Mouse (Mus musculus) spleen, adult 2 months (tissue): Measurements from ENCODE around the gene Esam. TPM values are rescaled to one million over a fixed set of nuclear protein-coding genes. Genes with fewer than 3 reads are reported as not detected.
A peak's percentile ranks its signal among the peaks of the same experiment; 100 is the strongest.

ENCODE experiments used
- DNase-seq, 2 experiments: peaks; one replicate each; pipeline versions ENCODE4 v3.0.0 to v3.0.0-alpha.2; 2012 to 2021; ENCODE audit warnings: low spot score in 2 of 2, low read depth in 1 of 2
- H3K27ac ChIP-seq: fragments of 200-500 bp; 2 replicates; pipeline ENCODE4 v1.5.1; 2012; ENCODE audit warnings: low read length, inconsistent platforms; ENCODE audit not compliant: insufficient read depth
- H3K27me3 ChIP-seq: fragments of 200-500 bp; 2 replicates; pipeline ENCODE4 v1.6.1; 2012; ENCODE audit warnings: mild to moderate bottlenecking, moderate library complexity, low read length, inconsistent platforms; ENCODE audit not compliant: control insufficient read depth, insufficient read depth
- H3K36me3 ChIP-seq: fragments of 200-500 bp; 2 replicates; pipeline ENCODE4 v1.6.1; 2012; ENCODE audit warnings: mild to moderate bottlenecking, low read length, inconsistent platforms; ENCODE audit not compliant: control insufficient read depth, insufficient read depth
- H3K4me1 ChIP-seq: fragments of 200-500 bp; 2 replicates; pipeline ENCODE4 v1.6.1; 2011; ENCODE audit warnings: inconsistent platforms; ENCODE audit not compliant: control insufficient read depth, insufficient read depth, insufficient read length
- H3K4me3 ChIP-seq: fragments of 200-500 bp; 2 replicates; pipeline ENCODE4 v1.5.1; 2011; ENCODE audit warnings: mild to moderate bottlenecking, inconsistent platforms; ENCODE audit not compliant: insufficient read depth, insufficient read length; ENCODE audit errors: extremely low read depth
- CTCF ChIP-seq: fragments of 200-500 bp; IDR thresholded peaks from 2 replicates; pipeline ENCODE4 v1.5.1; 2011; ENCODE audit warnings: mild to moderate bottlenecking, inconsistent platforms; ENCODE audit not compliant: insufficient read depth, insufficient read length, insufficient replicate concordance; ENCODE audit errors: extremely low read depth
- POLR2A ChIP-seq: fragments of 200-500 bp; IDR thresholded peaks from 2 replicates; pipeline ENCODE4 v1.6.1; 2011; ENCODE audit warnings: low read depth, low read length, inconsistent platforms
- WGBS: fragments of 180-500 bp; shearing (Covaris S2); methylation state at CpG from one replicate; pipeline ENCODE4 v1.1.7; 2018; 5-methylcytosine and 5-hydroxymethylcytosine counted together
- polyA plus RNA-seq: library from polyadenylated mRNA; depleted of rRNA; stranded (reverse); fragments of >200 nt; gene quantifications from 2 replicates; pipeline ENCODE4 v1.2.3, GENCODE M21; 2012; rRNA removed

Esam gene
- polyA plus RNA-seq = 19.2 and 19.6 TPM in 2 replicates

- H3K27me3 ChIP-seq = peaks cover 7% of the 10 kb centered on the region
- DNase-seq = no peak
- peaks cover 9% of the 10 kb centered on the region for H3K36me3 ChIP-seq
- H3K27ac ChIP-seq = 0 out of 2 replicates have a peak within 1 kb of the TSS, but pooled peaks have one; percentile 0
- no peak for TF ChIP-seq CTCF
- TF ChIP-seq POLR2A = no peak
- H3K4me3 ChIP-seq = peak within 1 kb of the TSS; percentile 29; the same call in 1 of the 2 replicates
- WGBS = 11% methylated on average over 41 of the region's 41 CpGs
- peaks cover 4% of the 10 kb centered on the region; the same call in 1 of the 2 replicates for H3K4me1 ChIP-seq
Observed at GRCm38 (mm10) chr9:37527396-37528224, at the start of gene Esam. Gene Esam, plus strand, starts transcription at chr9:37528078.

- Histone ChIP-seq H3K4me1 (peaks cover 2% of the 10 kb centered on the region; the same call in 1 of the 2 replicates), H3K4me3 (no peak overlapping the region), H3K27ac (no peak overlapping the region), H3K36me3 (no peaks in the 10 kb centered on the region), H3K27me3 (0 out of 2 replicates have a peak, but pooled peaks cover 3% of the 10 kb centered on the region)
- no peak for DNase-seq
- TF ChIP-seq POLR2A = no peak
- 88% methylated on average over 5 of the region's 5 CpGs for WGBS
Observed at GRCm38 (mm10) chr9:37485146-37485545, 42.7 kb upstream of the Esam start.

GRCm38 (mm10) chr9:37488041-37488440 lies 39.8 kb upstream of the Esam start:
- Histone ChIP-seq H3K4me3 (no peak overlapping the region; the same call in 1 of the 2 replicates), H3K27ac (no peak overlapping the region; the same call in 1 of the 2 replicates), H3K4me1 (peaks cover 3% of the 10 kb centered on the region; the same call in 1 of the 2 replicates), H3K27me3 (0 out of 2 replicates have a peak, but pooled peaks cover 3% of the 10 kb centered on the region), H3K36me3 (no peaks in the 10 kb centered on the region)
- TF ChIP-seq POLR2A (no peak), CTCF (no peak)
- no peak for DNase-seq
- 68% methylated on average over 4 of the region's 4 CpGs for WGBS

GRCm38 (mm10) chr9:37488611-37489396 lies 39.1 kb upstream of the Esam start, which contains the start of gene Msantd2:
Gene Msantd2, plus strand, starts transcription at chr9:37489319.
- Histone ChIP-seq H3K27ac (peak within 1 kb of the TSS; percentile 95), H3K4me3 (peak within 1 kb of the TSS; percentile 94), H3K36me3 (no peaks in the 10 kb centered on the region), H3K27me3 (0 out of 2 replicates have a peak, but pooled peaks cover 3% of the 10 kb centered on the region), H3K4me1 (peaks cover 3% of the 10 kb centered on the region; the same call in 1 of the 2 replicates)
- no peak for TF ChIP-seq CTCF
- peak; percentile 33 for TF ChIP-seq POLR2A
- DNase-seq = peak; percentile 82 to 87
- WGBS = under 1% methylated on average over 44 of the region's 44 CpGs

GRCm38 (mm10) chr9:37489446-37490120 lies 38.3 kb upstream of the Esam start:
- H3K36me3 ChIP-seq = no peaks in the 10 kb centered on the region
- WGBS = under 1% methylated on average over 66 of the region's 75 CpGs
- H3K27me3 ChIP-seq = 0 out of 2 replicates have a peak, but pooled peaks cover 3% of the 10 kb centered on the region
- no peak for TF ChIP-seq POLR2A
- no peak for TF ChIP-seq CTCF
- peak overlapping the region; percentile 95; the same call in 1 of the 2 replicates for H3K27ac ChIP-seq
- peaks cover 3% of the 10 kb centered on the region; the same call in 1 of the 2 replicates for H3K4me1 ChIP-seq
- peak in 1 of 2 experiments; percentile 25 for DNase-seq
- peak overlapping the region; percentile 94 for H3K4me3 ChIP-seq

- Histone ChIP-seq H3K4me1 (no peaks in the 10 kb centered on the region), H3K27ac (no peak overlapping the region), H3K4me3 (no peak overlapping the region), H3K36me3 (no peaks in the 10 kb centered on the region), H3K27me3 (no peaks in the 10 kb centered on the region)
- no peak for DNase-seq
- WGBS = 91% methylated on average over 3 of the region's 3 CpGs
- TF ChIP-seq CTCF = no peak
- TF ChIP-seq POLR2A = no peak
Observed at GRCm38 (mm10) chr9:37495761-37496160, 32.1 kb upstream of the Esam start.
